Mouse (Mus musculus): ENCODE measurements around the gene 4921539E11Rik.

Gene 4921539E11Rik

DNA sequence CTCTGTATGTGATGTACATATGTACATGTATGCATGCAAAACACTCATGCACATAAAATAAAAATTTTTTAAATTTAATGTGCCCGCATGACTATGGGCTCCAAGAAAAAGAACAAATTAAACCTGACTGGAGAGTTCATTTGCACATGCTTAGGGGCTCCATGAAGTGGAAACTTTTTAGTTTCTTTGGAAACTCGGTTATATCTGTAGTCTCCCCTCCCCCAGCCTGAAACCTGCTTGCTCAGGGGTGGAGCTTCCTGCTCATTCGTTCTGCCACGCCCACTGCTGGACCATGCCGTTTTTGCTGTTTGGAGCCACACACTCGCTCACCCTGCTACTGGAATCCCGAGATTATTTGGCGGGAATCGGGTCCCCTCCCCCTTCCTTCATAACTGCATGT is 67.8 kb downstream of the 4921539E11Rik start:
- no peak for DNase-seq

DNA sequence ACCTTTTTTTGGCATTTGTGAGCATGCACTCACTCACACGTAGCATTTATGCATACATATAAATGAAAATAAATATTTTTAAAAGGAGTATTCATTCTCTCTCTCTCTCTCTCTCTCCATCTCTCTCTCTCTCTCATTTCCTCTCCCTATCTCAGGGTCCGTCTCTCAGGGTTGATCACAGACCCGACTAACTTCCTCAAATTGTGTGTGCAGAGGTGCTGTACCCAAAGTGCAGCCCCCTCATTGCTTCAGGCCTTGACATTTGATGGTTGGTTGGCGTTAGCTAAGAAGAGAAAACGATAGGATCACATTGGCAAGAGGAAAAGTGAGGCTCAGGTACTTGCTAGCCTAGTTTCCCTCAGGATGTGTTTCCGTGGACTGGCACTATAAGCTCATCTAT is 68.9 kb downstream of the 4921539E11Rik start:
- DNase-seq = no peak

DNA sequence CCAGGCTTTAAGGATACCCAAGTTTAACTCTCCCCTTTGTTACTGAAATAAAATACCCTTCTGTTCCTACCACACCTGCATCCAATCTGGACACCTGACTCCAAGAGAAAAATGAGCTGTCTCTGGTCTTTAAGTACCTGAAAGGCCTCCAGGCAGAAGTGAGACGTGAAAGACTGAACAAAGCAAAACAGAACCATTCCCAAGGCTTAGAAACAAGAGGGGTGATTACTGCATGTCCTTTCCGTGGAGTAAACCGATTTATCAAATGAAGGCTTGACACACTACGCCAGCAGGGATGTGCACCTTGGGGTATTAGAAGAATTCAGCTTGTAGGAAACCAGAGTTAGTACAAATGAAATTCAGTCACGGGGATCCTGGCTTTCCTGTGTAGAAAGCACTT is 71.7 kb downstream of the 4921539E11Rik start:
- DNase-seq = no peak

DNA sequence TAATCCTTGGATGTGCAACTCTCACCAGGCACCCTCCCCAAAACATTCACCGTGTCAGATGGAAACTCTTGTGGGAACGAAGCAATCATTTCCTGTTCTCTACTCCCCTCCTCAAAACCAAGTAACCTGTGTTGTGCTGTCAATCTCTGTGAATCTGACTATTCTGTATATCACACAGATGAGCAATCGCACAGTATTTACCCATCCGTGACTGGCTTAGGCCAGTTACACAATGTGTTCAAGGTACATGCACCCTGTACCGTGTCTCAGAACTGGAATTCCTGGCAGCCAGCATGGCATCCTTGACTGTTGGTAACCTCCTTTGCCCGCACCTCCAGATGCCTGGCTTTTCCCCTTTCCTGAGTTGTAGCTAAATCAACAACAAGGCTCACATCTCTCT is 74.6 kb downstream of the 4921539E11Rik start:
- DNase-seq = no peak

DNA sequence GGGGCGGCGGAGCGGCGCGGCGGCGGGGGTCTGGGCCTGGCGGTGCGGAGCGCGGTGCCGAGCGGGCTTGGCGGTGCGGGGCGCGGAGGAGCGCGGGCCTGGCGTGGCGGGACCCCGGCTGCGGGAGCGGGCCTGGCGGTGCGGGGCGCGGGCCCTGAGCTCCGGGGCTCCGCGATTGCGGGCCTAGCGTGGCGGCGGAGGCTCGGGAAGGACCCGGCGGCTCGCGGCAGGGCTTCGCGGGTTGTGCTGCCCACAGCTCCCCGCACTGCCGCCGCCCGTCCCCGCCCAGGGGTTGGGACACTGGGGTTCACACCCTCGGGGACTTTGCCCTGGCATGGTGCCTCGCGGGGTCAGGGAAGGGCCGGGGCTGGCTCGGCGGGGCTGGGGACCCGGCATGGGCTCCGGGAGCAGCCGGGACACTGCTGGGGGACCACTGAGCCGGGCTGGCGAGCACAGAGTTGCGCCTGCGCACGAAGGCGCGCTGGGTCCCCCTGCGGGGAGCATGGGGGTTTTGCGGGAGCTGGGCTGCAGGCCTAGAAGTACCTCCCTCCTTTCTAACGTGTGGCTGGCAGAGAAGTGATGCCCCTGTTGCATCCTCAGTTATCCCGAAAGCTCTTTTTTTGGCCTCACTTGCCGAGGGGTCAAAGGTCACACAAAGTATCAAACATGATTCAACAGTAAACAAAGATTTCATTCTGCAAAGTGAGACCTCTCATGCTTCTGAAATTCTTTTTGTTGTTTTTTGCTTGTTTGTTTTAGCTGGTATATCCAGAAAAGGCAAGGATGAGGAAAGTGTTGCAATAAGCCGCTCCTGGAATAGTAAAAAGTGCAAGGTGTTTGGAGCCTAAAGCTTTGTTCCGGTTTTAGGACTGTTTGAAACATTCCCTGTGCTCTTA is 75.5 kb downstream of the 4921539E11Rik start, which contains the start of gene Slc35d1:
Gene Slc35d1, minus strand, starts transcription at position 240 of the 896 bp plus-strand sequence.
- DNase-seq = peak; percentile 77

DNA sequence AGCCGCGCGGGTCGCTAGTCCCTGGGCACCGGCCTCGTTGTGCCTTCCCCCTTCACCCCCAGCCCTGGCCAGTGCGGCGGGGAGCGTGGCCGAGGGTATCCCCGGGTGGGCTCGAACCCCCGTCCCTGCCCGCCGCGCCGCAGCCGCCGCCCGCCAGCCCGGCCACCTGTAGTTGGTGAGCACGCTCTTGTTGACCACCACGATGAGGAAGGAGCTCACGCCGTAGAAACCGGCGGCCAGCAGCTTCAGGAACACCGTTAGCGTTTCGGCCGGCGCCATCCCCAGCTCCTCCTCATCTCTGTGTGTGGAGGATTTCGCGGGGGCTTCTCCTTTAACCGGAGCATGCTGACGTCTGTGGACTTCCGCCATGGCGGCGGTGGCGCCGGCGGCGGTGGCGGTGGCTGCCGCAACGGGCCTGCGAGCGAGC is 76.2 kb downstream of the 4921539E11Rik start:
- no peak for DNase-seq

DNA sequence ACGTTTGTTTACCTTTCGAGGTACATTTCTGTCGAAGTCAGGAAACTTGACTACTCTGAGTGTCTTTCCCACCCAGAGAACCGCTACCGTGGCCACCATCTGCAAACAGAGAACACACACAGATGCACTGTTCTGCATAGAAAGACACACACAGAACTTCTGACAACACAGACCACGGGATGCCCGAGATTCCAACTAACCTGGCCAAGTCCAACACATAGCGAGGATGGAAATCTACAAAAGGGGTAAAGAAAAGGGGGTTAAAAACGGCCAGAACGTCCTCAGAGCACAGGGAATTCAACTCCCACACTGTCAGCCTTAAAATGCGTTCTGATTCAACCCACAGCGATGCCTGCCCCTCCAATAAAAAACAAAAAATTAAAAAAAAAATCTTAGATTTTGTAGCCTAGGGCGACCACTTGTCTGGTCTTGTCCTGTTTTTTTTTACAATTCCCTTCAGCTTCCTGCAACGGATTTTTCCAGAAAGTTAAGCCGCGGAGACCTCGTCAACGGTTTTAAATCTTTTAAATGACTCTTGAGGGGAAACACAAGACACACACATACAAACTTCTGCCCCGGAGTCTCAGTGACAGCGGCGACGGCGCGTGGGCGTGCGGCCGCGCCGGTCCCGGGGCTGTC is 76.7 kb downstream of the 4921539E11Rik start:
- DNase-seq = peak; percentile 16

DNA sequence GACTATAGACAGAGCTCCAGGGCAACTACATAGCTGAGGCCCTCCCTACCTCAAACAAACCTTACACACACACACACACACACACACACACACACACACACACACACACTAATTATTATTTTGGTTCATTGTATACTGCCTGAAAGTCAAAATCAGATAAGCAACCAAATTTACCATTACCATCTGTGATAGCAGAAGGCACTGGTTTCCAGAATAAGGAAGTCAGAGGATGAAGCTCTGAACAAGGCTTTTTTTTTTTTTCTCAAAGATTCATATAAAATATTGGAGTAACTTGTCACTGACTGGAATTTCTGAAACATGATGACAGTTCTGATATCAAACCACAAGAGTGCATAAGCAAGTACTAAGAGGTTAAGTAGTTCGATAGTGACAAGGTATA is 82.1 kb downstream of the 4921539E11Rik start:
- no peak for DNase-seq

DNA sequence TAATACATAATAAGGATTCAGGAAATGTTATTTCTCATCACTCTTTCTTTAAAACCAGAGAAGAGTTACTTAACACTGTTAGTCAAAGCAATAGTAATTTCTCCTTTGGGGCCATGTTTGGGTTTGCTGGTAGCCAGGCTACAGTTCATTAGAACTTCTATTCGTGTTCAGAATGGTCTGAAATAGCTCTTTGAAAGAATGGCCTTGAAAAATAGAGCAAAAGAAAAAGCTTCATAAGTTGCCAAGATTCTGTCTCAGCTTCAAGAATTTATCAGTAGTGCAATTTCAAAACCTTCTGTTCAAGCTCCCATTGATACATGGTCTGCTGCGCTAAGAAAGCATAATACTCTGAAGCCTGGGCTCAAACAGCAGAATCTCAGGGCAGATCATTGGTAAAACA is 87.0 kb downstream of the 4921539E11Rik start:
- no peak for DNase-seq

DNA sequence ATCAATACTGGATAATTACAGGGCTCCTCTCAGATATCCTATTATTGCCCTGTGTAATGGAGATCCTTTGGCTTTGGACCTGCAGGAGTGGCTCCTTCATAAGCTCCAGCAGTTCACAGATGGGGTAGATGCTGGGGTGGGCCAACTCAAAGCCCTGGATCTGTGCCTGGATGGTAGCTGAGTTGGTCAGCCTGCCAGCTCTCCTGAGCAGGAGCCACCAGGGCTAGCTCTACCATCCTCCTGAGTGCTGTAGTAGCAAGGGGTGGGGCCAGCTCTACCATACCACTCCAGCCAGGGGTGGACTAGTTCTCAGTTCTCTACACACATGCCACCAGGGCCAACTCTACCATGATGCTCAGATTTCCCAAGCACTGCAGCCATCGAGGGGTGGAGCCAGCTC is 90.6 kb downstream of the 4921539E11Rik start:
- DNase-seq = no peak

DNA sequence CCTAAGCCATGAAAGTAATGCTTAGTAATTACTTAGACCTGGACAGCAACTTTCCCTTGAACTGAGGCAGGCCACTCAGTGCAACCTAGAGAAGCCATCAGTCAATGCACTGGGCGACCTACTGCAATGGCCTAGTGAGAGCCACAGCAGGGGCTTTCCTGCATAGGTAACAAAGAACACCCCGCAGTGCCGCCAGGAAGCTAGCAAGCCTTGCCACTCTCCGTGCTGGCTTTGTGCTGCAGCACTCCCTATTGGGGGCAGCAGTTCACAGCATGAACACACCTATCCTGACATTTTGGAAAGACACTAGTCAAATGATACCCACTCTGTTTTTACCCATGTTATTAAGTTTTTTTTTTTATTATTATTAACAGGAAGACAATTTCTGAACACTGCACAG is 91.6 kb downstream of the 4921539E11Rik start:
- DNase-seq = no peak

DNA sequence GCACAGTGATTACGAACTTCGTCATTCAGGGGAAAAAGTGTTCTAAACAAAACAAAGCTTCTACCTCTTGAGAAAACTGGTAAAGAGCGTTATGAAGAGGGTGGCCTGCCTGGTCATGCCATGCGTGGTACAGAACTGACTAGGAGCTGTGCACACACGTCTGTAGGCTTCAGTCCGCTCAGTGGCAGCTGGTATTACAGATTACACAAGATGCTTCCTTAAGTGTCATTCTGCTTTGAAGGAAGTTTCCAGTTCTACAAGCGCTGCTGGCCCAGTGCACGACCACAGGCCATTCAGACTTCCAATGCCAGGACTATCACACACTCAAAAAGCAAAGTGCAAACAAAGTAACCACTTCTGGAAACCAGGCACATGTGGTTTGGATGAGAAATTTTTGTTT is 93.3 kb downstream of the 4921539E11Rik start:
- no peak for DNase-seq

DNA sequence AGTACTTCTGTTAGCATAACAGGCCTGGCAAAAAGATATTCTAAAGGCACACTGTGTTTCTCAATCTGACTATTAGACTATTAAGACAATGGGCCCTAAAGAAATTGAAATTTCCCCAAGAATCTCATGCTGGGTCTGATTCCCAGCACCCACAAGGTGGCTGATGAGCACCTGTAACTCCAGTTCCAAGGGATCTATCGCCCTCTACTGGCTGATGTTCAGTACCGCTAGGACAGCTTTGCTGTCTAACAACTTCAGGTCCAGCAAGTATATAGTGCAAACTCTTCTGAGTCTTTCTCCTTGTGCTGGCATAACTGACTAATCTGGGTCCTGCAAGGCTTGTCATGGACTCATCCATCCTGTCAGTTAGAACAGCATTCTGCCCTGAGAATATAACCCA is 98.2 kb downstream of the 4921539E11Rik start:
- DNase-seq = no peak

DNA sequence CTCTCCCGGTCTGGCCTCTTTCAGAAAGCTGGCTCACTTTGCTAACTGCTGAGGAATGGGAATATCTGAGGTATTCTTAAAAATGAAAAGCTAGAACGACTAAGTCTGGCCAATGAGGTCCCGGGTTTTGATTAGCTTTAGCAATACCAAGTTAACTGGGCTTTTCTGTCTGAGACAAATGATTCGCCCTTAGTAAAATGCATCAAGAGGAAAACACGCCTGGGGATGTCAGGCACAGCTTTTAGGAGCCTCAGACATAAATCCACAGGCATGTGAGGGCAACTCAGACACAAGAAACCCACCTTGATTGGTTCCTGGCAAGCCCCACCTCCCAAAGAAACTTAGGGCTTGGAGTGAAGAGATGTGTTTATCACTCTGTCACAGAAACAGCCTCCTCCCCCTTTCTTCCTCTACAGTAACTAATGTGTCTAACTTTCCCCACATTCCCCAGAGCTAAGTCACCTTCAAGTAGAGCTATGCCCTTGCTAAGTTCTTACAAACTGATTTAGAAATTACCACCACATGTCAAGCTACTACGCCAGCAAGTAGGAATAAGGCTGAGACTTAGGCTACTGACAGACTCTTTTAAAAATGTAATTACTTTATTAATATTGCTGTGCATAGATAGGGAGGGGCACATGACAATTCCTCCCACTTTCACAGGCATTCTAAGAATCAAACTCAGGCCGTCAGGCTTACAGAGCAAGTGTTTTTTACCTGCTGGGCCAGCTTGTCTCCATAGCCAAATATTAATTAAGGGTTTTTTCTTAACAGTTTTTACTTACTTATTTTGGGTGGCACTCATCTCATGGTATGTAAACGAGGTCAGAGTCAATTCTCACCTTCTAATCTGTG is 101.7 kb downstream of the 4921539E11Rik start:
- DNase-seq = no peak
